Comparison of ENCODE assay signal across 22 mouse cellular contexts in the genomic region with DNA sequence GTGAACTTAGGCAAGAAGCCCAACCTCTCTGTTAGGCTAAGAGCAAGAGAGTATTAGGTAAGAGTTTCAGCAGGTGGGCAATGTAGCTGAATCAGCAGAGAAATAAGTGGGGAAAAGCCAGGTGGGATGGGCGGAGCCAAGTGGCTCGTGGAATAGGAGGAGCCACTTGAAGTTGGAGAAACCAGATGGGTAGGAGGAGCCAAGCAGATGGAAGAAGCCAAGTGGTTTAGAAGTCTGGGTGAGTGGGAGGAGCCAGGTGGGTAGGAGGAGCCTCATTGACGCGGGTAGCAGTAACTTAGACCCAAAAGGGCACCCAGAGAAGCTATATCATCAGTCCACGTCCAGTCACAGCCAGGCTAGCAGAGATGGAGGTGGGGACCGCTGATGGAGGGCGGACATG.
DNase-seq lines count a peak whose midpoint lies in the region; TF ChIP-seq lines count a peak whose summit lies in the region.
"Had no signal": no experiment of that assay in that cellular context is flagged by ENCODE, and none has a peak within 500 bp of the region (broad histone marks: within the 10 kb centered on the region; RNA-seq: fewer than 3 reads in every experiment).

No protein-coding gene starts in this region.

- DNase-seq in A20 (ENCODE audit: low read depth, low spot score) (peak; percentile 10), ES-E14 (ENCODE audit: low read depth, low spot score) (peak; percentile 73)
- DNase-seq in thymus, postnatal 0 days (ENCODE audit: low spot score): no peak
- no peak for DNase-seq in adrenal gland, postnatal 25 days
- no peak for DNase-seq in urinary bladder, postnatal 14 days (ENCODE audit: low spot score)
- DNase-seq: adrenal gland, adult 8-10 months; cerebellum, adult 18-20 months; cerebellum, adult 9-10 months; cerebellum, postnatal 14 days; gastrocnemius, postnatal 25 days; heart, adult 18-20 months; heart, postnatal 10 days; heart, postnatal 36 days had no signal

- no peak for TF ChIP-seq CTCF in E14TG2a.4 (conservative IDR thresholded peaks at IDR 0.05; ENCODE audit: low read length)

- peaks cover 5% of the 10 kb centered on the region; the same call in 1 of the 2 replicates for H3K4me1 ChIP-seq in E14TG2a.4 (replicated peaks; ENCODE audit: low read depth, low read length)
- H3K4me1 ChIP-seq in ES-E14 (ENCODE audit: control insufficient read depth in 2 of 2, insufficient read depth in 2 of 2, low read length in 2 of 2, poor library complexity in 1 of 2): no peaks in the 10 kb centered on the region
- H3K4me1 ChIP-seq: heart, embryonic 12.5 days; heart, embryonic 15.5 days; hindbrain, embryonic 13.5 days; intestine, embryonic 15.5 days had no signal

- no peak overlapping the region for H3K27ac ChIP-seq in ES-E14 (ENCODE audit: insufficient read depth, low read depth, low read length, poor library complexity, severe bottlenecking)
- H3K27ac ChIP-seq: forebrain, embryonic 10.5 days; heart, embryonic 15.5 days; hindbrain, embryonic 10.5 days; hindbrain, embryonic 13.5 days; intestine, embryonic 15.5 days had no signal

- H3K9me3 ChIP-seq in E14TG2a.4 (ENCODE audit: low read length): no peaks in the 10 kb centered on the region
- H3K9me3 ChIP-seq in ES-E14 (ENCODE audit: control insufficient read depth, insufficient read depth, low read depth, low read length): no peaks in the 10 kb centered on the region
- H3K9me3 ChIP-seq: forebrain, embryonic 10.5 days; G1E; heart, embryonic 12.5 days; heart, embryonic 15.5 days; hindbrain, embryonic 10.5 days; hindbrain, embryonic 13.5 days; intestine, embryonic 15.5 days had no signal

- peak overlapping the region; percentile 47; the same call in 1 of the 2 replicates for H3K9ac ChIP-seq in ES-E14 (ENCODE audit: insufficient read depth, low read depth, low read length, poor library complexity, severe bottlenecking)
- H3K9ac ChIP-seq: heart, embryonic 12.5 days; heart, embryonic 15.5 days; hindbrain, embryonic 13.5 days; intestine, embryonic 15.5 days had no signal

- H3K27me3 ChIP-seq in E14TG2a.4 (ENCODE audit: insufficient read depth, low read length): 0 out of 2 replicates have a peak, but pooled peaks cover 2% of the 10 kb centered on the region
- H3K27me3 ChIP-seq: heart, embryonic 12.5 days; heart, embryonic 15.5 days; hindbrain, embryonic 13.5 days; intestine, embryonic 15.5 days; Patski had no signal

- H3K36me3 ChIP-seq in E14TG2a.4 (ENCODE audit: insufficient read depth, low read length) (no peaks in the 10 kb centered on the region), ES-E14 (ENCODE audit: control insufficient read depth, insufficient read depth, low read length, poor library complexity, severe bottlenecking) (no peaks in the 10 kb centered on the region)
- H3K36me3 ChIP-seq: forebrain, embryonic 10.5 days; G1E; heart, embryonic 12.5 days; heart, embryonic 15.5 days; hindbrain, embryonic 10.5 days; hindbrain, embryonic 13.5 days; intestine, embryonic 15.5 days had no signal

- in situ Hi-C loops in ES-E14 (cut with MboI; ENCODE audit: low sequenced_read_pairs in 2 of 2, unreplicated experiment in 2 of 2): no loop called here

- H3K4me3 ChIP-seq in E14TG2a.4 (replicated peaks; ENCODE audit: low read length) (peak overlapping the region; percentile 78), ES-E14 (ENCODE audit: insufficient read depth in 1 of 2, low read depth in 1 of 2, low read length in 2 of 2, poor library complexity in 1 of 2, severe bottlenecking in 1 of 2) (peak overlapping the region; percentile 71 to 72)
- H3K4me3 ChIP-seq: forebrain, embryonic 10.5 days; heart, embryonic 12.5 days; heart, embryonic 15.5 days; hindbrain, embryonic 10.5 days; hindbrain, embryonic 13.5 days; intestine, embryonic 15.5 days had no signal

TF ChIP-seq in ES-E14, 5 proteins besides CTCF, POLR2A, EP300 and RAD21:
- peak; percentile 88; the same call in 1 of the 2 replicates for TF ChIP-seq MAFK (IDR thresholded peaks at IDR 0.05; ENCODE audit: insufficient read depth, low read depth, low read length)
- TF ChIP-seq ZNF384 (IDR thresholded peaks at IDR 0.05; ENCODE audit: low read depth, low read length): no peak
- no peak for TF ChIP-seq CHD2 (IDR thresholded peaks at IDR 0.05; ENCODE audit: low read depth, low read length)
- TF ChIP-seq ZC3H11A (IDR thresholded peaks at IDR 0.05; ENCODE audit: borderline replicate concordance, low read depth, low read length): no peak
- TF ChIP-seq HCFC1 (IDR thresholded peaks at IDR 0.05; ENCODE audit: borderline replicate concordance, insufficient read depth, low read length): 0 out of 2 replicates have a peak, but pooled peaks have one; percentile 45
TF ChIP-seq in ES-E14: peak in this region for 2.

Comparison
In these comparisons a context has a peak if more than half of its experiments do, and no peak if none do; other contexts are left out.
1. DNase-seq: peak in A20 (single experiment) and ES-E14 (single experiment); none in thymus, postnatal 0 days (single experiment), adrenal gland, postnatal 25 days (single experiment) and urinary bladder, postnatal 14 days (single experiment).